Mouse (Mus musculus) midbrain, embryonic 14.5 days (tissue): Measurements from ENCODE around the gene Olfr690. TPM values are rescaled to one million over a fixed set of nuclear protein-coding genes. Genes with fewer than 3 reads are reported as not detected.

Experiments
- ATAC-seq: fragments of 200-750 bp; cut with Nextera tagmentation; 2 replicates; pipeline ENCODE4 v1.8.0; 2017; ENCODE audit warnings: moderate number of reproducible peaks, moderate library complexity; ENCODE audit not compliant: low FRiP score, low TSS enrichment
- DNase-seq: peaks from one replicate; pipeline ENCODE4 v3.0.0-alpha.2; 2015
- H3K27ac ChIP-seq: fragments of 300-500 bp; sonication (generic); replicated peaks from 2 replicates; pipeline ENCODE4 v1.5.1; 2014; ENCODE audit warnings: mild to moderate bottlenecking, low read depth, low read length, moderate library complexity
- H3K27me3 ChIP-seq: fragments of 300-500 bp; sonication (generic); 2 replicates; pipeline ENCODE4 v1.6.1; 2014; ENCODE audit warnings: low read length, control low read depth, mixed read lengths; ENCODE audit not compliant: control insufficient read depth, insufficient read depth
- H3K36me3 ChIP-seq: fragments of 300-500 bp; sonication (generic); 2 replicates; pipeline ENCODE4 v1.6.1; 2014; ENCODE audit warnings: low read length, control low read depth; ENCODE audit not compliant: control insufficient read depth, insufficient read depth
- H3K4me1 ChIP-seq: fragments of 300-500 bp; sonication (generic); 2 replicates; pipeline ENCODE4 v1.6.1; 2014; ENCODE audit warnings: mild to moderate bottlenecking, antibody characterized with exemption, low read length, control low read depth; ENCODE audit not compliant: control insufficient read depth, insufficient read depth
- H3K4me2 ChIP-seq: fragments of 300-500 bp; sonication (generic); 2 replicates; pipeline ENCODE4 v1.6.1; 2014; ENCODE audit warnings: mild to moderate bottlenecking, low read length, moderate library complexity
- H3K4me3 ChIP-seq: fragments of 300-500 bp; sonication (generic); replicated peaks from 2 replicates; pipeline ENCODE4 v1.5.1; 2014; ENCODE audit warnings: low read depth, low read length
- H3K9ac ChIP-seq: fragments of 300-500 bp; sonication (generic); replicated peaks from 2 replicates; pipeline ENCODE4 v1.6.1; 2014; ENCODE audit warnings: mild to moderate bottlenecking, low read length, moderate library complexity
- H3K9me3 ChIP-seq: fragments of 300-500 bp; sonication (generic); 2 replicates; pipeline ENCODE4 v1.6.1; 2016; ENCODE audit warnings: low read length, control low read depth, mixed read lengths; ENCODE audit not compliant: control insufficient read depth
- WGBS: fragments of 180-500 bp; shearing (Covaris S2); extraction: QIAGEN DNeasy Blood & Tissue Kit; methylation state at CpG from one replicate; pipeline ENCODE4 v1.1.7; 2014; 5-methylcytosine and 5-hydroxymethylcytosine counted together
- polyA plus RNA-seq: library from polyadenylated mRNA; unstranded; fragments of >200 nt; fragmentation: Nextera tagmentation; extraction: Ambion mirVana; gene quantifications from 2 replicates; pipeline ENCODE4 v1.2.1, GENCODE M21; 2014

The Olfr690 gene
- not detected in 2 replicates for polyA plus RNA-seq

DNA sequence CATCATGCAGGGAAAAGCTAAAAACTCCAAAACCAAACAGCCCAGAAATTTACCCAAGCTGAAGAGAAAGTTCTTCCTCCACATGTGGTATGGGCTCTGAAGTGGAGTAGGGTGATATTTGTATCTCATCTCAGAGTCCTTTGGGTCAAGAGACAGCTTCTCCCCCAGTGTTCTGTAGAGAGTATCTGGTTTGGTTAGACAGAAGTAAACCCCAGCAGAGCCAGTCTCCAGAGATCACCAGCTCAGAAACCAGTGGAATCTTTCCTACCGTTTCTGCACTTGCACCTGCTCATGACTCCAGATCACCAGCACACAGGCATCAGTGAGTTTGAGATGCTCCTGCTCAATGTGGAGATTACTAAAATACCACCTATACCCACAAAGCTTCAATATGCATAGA lies at the start of gene Olfr690:
TSS of gene Olfr690 (minus strand) at position 101 of the 400 bp plus-strand sequence.
- Histone ChIP-seq H3K4me3 (no peak within 1 kb of the TSS), H3K4me2 (no peak within 1 kb of the TSS), H3K9ac (no peak within 1 kb of the TSS), H3K27me3 (no peaks in the 10 kb centered on the region), H3K4me1 (no peaks in the 10 kb centered on the region), H3K27ac (no peak within 1 kb of the TSS), H3K36me3 (no peaks in the 10 kb centered on the region), H3K9me3 (no peaks in the 10 kb centered on the region)
- DNase-seq (no peak), ATAC-seq (no peak)
- 78% methylated on average over 1 of the region's 1 CpGs for WGBS

DNA sequence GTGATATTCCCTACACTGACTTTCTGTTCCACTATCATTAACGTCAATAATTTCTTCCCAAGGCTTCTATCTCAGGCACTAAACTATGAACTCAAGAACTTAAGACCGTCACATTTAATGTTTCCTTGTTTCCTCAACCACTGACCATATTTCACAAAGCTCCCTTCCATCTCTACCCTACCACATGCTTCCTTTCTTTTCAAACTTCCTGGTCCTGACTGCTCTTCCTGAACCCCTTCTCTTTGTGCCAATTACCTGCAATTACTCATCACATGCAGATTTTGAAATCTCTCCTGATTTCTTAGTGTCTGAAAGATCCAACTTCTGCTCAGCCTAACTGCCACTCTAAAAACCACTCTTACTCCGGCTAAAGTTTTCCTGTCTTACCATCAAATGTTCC lies 46.4 kb upstream of the Olfr690 start:
- Histone ChIP-seq H3K9me3 (no peaks in the 10 kb centered on the region), H3K4me2 (no peak overlapping the region), H3K9ac (no peak overlapping the region), H3K4me1 (no peaks in the 10 kb centered on the region), H3K27me3 (no peaks in the 10 kb centered on the region), H3K4me3 (no peak overlapping the region), H3K27ac (no peak overlapping the region), H3K36me3 (peaks cover 90% of the 10 kb centered on the region)
- 95% methylated on average over 3 of the region's 3 CpGs for WGBS
- ATAC-seq = no peak
- no peak for DNase-seq

DNA sequence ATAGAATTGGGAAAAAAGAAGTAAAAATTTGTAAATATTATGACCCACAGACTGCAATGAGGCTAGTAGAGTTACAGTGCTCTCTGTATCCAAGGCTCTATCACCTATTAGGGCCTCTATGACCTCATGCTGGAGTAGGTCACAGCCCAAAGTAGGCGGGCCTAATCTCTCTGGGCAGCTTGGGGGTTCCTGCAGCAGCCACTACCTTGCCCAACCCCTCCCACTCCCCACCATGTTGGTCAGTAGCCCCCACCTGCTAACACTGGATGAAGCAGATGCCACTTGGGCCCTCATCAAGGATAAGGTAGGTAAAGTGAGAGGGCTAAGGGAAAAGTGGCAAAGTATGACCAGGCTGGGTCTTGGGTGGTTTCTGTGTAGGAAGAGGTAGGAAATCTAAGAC lies 41.0 kb upstream of the Olfr690 start, which contains the start of gene Gm5901:
TSS of gene Gm5901 (plus strand) at position 173 of the 400 bp plus-strand sequence.
- 95% methylated on average over 1 of the region's 1 CpGs for WGBS
- Histone ChIP-seq H3K9ac (no peak within 1 kb of the TSS), H3K4me3 (no peak within 1 kb of the TSS), H3K4me1 (no peaks in the 10 kb centered on the region), H3K27me3 (no peaks in the 10 kb centered on the region), H3K9me3 (no peaks in the 10 kb centered on the region), H3K4me2 (no peak within 1 kb of the TSS), H3K36me3 (peaks cover 43% of the 10 kb centered on the region), H3K27ac (no peak within 1 kb of the TSS)
- no peak for ATAC-seq
- DNase-seq = no peak

GRCm38 (mm10) chr7:105373976-105374375 lies 40.1 kb upstream of the Olfr690 start:
- Histone ChIP-seq H3K27me3 (no peaks in the 10 kb centered on the region), H3K9ac (no peak overlapping the region), H3K4me1 (no peaks in the 10 kb centered on the region), H3K36me3 (peaks cover 34% of the 10 kb centered on the region), H3K4me3 (no peak overlapping the region), H3K4me2 (no peak overlapping the region), H3K27ac (no peak overlapping the region), H3K9me3 (no peaks in the 10 kb centered on the region)
- no peak for DNase-seq
- over 99% methylated on average over 3 of the region's 3 CpGs for WGBS
- no peak for ATAC-seq

GRCm38 (mm10) chr7:105373509-105373908 lies 39.6 kb upstream of the Olfr690 start:
- WGBS = 97% methylated on average over 4 of the region's 4 CpGs
- Histone ChIP-seq H3K9ac (no peak overlapping the region), H3K27me3 (no peaks in the 10 kb centered on the region), H3K4me2 (no peak overlapping the region), H3K4me3 (no peak overlapping the region), H3K36me3 (peaks cover 29% of the 10 kb centered on the region), H3K27ac (no peak overlapping the region), H3K9me3 (no peaks in the 10 kb centered on the region), H3K4me1 (no peaks in the 10 kb centered on the region)
- DNase-seq = no peak
- no peak for ATAC-seq

DNA sequence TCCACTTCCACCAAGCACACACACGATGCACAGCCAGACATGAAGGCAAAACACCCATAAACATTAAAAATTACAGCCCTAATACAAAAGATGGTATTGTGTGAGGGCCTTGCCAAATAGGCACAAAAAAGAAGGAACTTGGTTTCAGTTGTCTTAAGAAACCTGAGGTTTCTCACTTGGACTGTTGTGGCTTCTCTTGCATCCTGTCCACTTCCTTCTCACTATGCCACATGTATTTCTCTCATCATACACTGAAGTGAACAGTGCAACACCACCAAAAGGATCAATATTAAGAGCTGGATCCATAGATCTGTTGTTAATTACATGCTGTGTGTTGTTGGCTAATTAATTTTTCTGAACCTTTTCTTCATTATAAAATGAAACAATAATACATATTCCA lies 39.0 kb upstream of the Olfr690 start:
- no peaks in the 10 kb centered on the region for H3K27me3 ChIP-seq
- H3K4me2 ChIP-seq = no peak overlapping the region
- 96% methylated on average over 1 of the region's 1 CpGs for WGBS
- no peak overlapping the region for H3K9ac ChIP-seq
- peaks cover 23% of the 10 kb centered on the region for H3K36me3 ChIP-seq
- H3K27ac ChIP-seq = no peak overlapping the region
- no peaks in the 10 kb centered on the region for H3K9me3 ChIP-seq
- no peak for ATAC-seq
- no peaks in the 10 kb centered on the region for H3K4me1 ChIP-seq
- DNase-seq = no peak
- H3K4me3 ChIP-seq = no peak overlapping the region

DNA sequence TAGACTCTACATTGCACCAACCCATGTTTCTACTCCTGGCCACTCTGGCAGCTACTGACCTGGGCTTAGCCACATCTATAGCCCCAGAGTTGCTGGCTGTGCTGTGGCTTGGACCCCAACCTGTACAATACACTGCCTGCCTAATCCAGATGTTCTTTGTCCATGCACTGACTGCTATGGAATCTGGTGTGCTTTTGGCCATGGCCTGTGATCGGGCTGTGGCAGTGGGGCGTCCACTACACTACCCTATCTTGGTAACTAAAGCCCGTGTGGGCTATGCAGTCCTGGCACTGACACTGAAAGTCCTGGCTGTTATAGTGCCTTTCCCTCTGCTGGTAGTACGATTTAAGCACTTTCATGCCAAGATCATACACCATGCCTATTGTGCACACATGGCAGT lies 34.6 kb upstream of the Olfr690 start:
- no peak overlapping the region for H3K27ac ChIP-seq
- peaks cover 6% of the 10 kb centered on the region for H3K36me3 ChIP-seq
- H3K9me3 ChIP-seq = no peaks in the 10 kb centered on the region
- peak; percentile 8; the same call in 1 of the 2 replicates for ATAC-seq
- H3K27me3 ChIP-seq = no peaks in the 10 kb centered on the region
- no peak overlapping the region for H3K4me3 ChIP-seq
- H3K9ac ChIP-seq = no peak overlapping the region
- DNase-seq = no peak
- H3K4me2 ChIP-seq = no peak overlapping the region
- WGBS = 97% methylated on average over 4 of the region's 4 CpGs
- H3K4me1 ChIP-seq = no peaks in the 10 kb centered on the region

DNA sequence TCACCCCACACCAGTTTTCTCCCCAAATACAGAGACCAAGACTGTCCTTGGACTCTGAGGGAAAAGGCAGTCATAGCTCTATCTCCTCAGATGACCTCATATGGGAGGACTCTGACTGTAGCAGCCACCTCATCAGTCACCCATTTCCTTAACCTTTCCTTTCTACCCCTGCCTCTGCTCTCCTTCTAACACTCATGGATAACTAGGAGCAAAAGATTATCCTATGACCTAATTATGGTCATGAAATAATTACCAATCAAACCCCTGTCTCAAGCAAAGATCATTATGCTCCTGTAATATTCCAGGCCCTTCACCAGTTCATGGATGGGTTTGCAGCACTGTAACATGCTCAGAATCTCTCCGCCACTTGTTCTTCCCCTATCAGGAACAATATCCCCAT lies 34.0 kb upstream of the Olfr690 start, which contains the start of gene Olfr692:
TSS of gene Olfr692 (plus strand) at position 301 of the 400 bp plus-strand sequence.
- Histone ChIP-seq H3K4me2 (no peak within 1 kb of the TSS), H3K4me1 (no peaks in the 10 kb centered on the region), H3K9ac (no peak within 1 kb of the TSS), H3K27ac (no peak within 1 kb of the TSS), H3K4me3 (no peak within 1 kb of the TSS), H3K27me3 (no peaks in the 10 kb centered on the region), H3K9me3 (no peaks in the 10 kb centered on the region), H3K36me3 (peaks cover 6% of the 10 kb centered on the region)
- WGBS = 98% methylated on average over 1 of the region's 1 CpGs
- ATAC-seq = no peak
- DNase-seq = no peak

DNA sequence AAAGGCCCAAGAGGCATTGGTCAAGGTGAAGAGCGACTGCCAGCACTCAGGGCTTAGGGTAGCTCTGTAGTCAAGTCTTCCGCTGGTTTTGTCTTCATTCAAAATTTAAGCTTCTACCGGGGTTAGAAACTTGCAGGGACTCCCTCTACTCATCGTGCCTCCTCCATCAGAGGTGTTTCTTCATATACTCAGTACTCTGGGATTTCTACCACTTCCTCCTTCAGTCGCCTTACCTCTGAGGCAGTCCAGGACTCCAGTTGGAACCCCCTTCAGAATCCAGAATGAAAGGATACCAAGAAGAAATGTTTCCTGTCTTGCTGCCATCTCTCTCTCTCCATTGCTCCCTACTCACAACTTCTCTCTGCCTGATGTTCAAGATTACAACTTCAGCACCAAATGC lies 33.4 kb upstream of the Olfr690 start:
- 86% methylated on average over 5 of the region's 5 CpGs for WGBS
- ATAC-seq (no peak), DNase-seq (no peak)
- no peaks in the 10 kb centered on the region for H3K4me1 ChIP-seq
- H3K27me3 ChIP-seq = no peaks in the 10 kb centered on the region
- peaks cover 3% of the 10 kb centered on the region for H3K36me3 ChIP-seq
- H3K27ac ChIP-seq = no peak overlapping the region
- H3K9me3 ChIP-seq = no peaks in the 10 kb centered on the region
- no peak overlapping the region for H3K4me2 ChIP-seq
- no peak overlapping the region for H3K4me3 ChIP-seq
- H3K9ac ChIP-seq = no peak overlapping the region
